Mouse (Mus musculus) kidney, postnatal 25 days (tissue): ENCODE measurements at regions not wholly inside any gene's neighbourhood (a gene's known extent, or its start where the extent isn't known, plus 50 kb on each side); places are given as distances from the start of the nearest gene placed in this dataset.
A peak's percentile ranks its signal among the peaks of the same experiment; 100 is the strongest.

Experiments
- DNase-seq, 2 experiments: peaks; one replicate each; pipeline ENCODE4 v3.0.0; 2021; ENCODE audit warnings: mixed read lengths in 2 of 2

GRCm38 (mm10) chr3:126491251-126491913 is 104.7 kb upstream of the Camk2d start:
- DNase-seq, result peak in 1 of 2 experiments; percentile 3

GRCm38 (mm10) chr3:126491914-126492265 is 104.2 kb upstream of the Camk2d start:
- DNase-seq, result no peak

GRCm38 (mm10) chr3:126498823-126499222 is 97.3 kb upstream of the Camk2d start:
- DNase-seq, result no peak

GRCm38 (mm10) chr3:126500247-126500646 is 95.9 kb upstream of the Camk2d start:
- no peak for DNase-seq

GRCm38 (mm10) chr3:126501826-126502225 is 94.3 kb upstream of the Camk2d start:
- no peak for DNase-seq

GRCm38 (mm10) chr3:126505685-126506084 is 90.4 kb upstream of the Camk2d start:
- no peak for DNase-seq

- DNase-seq, result no peak
These were observed 81.3 kb upstream of the Camk2d start for GRCm38 (mm10) chr3:126514842-126515241.

GRCm38 (mm10) chr3:126534118-126534820 is 61.8 kb upstream of the Camk2d start:
- DNase-seq, result no peak

GRCm38 (mm10) chr3:126535340-126535739 is 60.8 kb upstream of the Camk2d start:
- no peak for DNase-seq

- no peak for DNase-seq
These were observed 57.6 kb upstream of the Camk2d start for GRCm38 (mm10) chr3:126538516-126538915.

- DNase-seq, result no peak
These were observed 55.0 kb upstream of the Camk2d start for GRCm38 (mm10) chr3:126541105-126541504.
